Mouse (Mus musculus): Measurements from ENCODE around the gene Als2cr12.
A peak's percentile ranks its signal among the peaks of the same experiment; 100 is the strongest.
"Not testable (repeated sequence)": the region's sequence is repeated elsewhere in the genome, so short reads cannot be mapped to it uniquely, and the experiment has no call there.

The Als2cr12 gene

DNA sequence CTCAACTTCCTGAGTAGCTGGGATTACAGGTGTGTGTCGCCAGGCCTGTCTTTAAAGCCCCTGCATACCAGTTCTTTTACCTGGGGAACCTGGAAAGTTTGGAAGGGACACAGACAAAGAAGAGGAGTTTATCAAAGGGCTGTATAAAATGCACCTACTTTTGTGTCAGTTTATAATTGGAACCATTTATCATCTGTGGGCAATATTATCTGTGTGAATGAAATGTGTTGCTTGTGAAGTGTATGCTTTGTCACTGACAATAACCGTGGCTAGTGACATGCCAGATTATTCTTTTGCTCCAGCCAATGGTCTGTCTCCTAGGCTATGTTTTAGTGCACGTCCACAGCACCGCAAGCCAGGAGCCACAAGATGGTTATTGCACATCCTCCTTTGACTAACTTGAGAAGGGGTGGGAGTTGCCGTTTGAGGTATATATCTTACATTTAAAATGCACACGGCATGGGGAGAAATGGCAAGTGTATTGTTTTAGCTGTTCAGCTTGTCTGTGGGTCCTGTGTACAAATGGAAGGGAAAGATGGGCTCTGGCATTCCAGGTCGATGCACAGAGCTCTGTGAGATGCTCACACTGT lies 23.7 kb upstream of the Als2cr12 start:
- no peak for DNase-seq (ENCODE audit: low read depth in 2 of 2, low spot score in 2 of 2)

DNA sequence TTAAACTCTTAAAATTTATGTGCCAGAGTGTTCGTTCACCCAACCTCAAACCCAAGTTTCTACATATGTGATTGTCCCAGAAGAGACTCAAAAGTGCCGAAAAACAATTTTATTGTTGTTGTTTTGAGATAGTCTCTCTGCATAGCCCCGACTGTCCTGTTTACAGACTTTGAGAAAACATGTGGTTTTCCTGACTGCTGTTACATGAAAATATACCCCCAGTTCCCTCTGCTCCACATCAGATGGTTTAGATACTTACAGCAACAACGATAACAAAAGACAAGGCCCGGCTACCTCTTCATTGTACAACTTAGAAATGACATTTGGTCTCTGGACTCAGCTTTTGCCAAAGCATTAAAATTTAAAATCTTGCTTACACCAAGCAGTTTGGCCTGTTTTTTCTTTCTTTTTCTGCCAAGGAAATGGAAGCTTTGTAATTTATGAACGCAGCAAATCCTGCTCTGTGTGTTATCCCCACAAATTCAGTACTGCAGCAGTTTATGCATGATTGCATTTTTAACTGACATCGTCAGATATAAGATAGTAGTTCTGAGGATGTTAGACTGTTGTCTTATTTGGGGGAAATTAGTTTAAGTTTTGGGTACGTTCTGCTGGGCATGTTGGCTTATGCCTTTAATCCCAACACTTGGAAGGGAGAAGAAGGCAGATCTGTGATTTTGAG lies 21.9 kb upstream of the Als2cr12 start:
- DNase-seq (ENCODE audit: low read depth in 2 of 2, low spot score in 2 of 2), result no peak

- DNase-seq (ENCODE audit: low read depth in 2 of 2, low spot score in 2 of 2), result no peak
These were observed 21.1 kb upstream of the Als2cr12 start for GRCm38 (mm10) chr1:58716883-58717220.

DNA sequence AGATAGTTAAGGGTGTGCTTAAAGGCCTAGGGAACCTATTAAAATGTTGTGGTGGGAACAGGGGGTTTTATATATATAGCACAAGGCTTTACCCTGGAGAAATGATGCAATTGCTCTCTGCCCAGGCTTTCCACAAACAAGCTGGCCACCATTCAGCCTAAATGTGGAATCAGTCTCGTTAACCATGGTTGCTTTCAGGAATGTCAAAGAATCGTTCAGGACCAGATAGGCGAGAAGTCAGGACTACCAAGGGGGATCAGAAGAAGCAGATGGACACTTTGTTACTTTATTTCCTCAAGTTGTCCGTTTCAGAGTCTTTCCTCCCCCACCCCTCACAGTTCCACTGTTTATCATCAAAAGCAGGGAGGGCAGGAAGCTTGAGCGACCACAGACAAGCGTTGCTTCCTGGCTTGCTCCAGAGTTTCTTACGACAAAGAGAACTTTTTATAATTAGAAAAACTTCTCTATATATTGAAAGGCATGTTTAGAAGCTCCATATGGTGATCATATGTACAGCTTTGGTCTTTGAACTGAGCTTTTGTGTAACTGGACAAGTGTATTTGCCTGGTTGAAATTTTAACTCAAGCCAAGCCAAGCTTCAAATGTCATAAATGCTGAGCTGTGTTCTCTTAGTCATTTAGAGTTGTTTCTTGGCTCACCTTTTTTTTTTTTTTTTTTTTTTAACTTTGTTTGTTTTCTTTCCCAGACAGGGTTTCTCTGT lies 20.5 kb upstream of the Als2cr12 start:
- DNase-seq (ENCODE audit: low read depth in 2 of 2, low spot score in 2 of 2), result no peak

DNA sequence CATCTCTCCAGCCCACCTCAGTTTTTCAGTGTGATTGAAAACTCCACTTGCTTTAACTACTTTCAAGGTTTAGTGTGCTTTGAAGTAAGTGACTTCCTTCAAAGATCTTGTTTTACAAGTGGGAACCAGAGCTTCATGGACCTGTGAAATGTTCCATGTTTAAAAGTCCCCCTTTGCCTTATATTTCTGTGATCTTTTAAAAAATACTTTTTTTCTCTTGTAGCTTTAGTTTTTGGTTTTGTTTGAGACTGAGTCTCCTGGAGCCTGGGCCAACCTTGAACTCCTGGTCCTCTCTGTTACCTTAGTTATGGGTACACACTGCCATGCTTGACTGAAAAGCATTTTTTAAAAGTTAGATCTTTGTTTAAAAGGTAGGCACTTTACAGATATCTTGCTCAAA lies 19.7 kb upstream of the Als2cr12 start:
- DNase-seq (ENCODE audit: low read depth in 2 of 2, low spot score in 2 of 2), result no peak

GRCm38 (mm10) chr1:58714361-58714760 lies 18.6 kb upstream of the Als2cr12 start:
- no peak for DNase-seq (ENCODE audit: low read depth in 2 of 2, low spot score in 2 of 2)

DNA sequence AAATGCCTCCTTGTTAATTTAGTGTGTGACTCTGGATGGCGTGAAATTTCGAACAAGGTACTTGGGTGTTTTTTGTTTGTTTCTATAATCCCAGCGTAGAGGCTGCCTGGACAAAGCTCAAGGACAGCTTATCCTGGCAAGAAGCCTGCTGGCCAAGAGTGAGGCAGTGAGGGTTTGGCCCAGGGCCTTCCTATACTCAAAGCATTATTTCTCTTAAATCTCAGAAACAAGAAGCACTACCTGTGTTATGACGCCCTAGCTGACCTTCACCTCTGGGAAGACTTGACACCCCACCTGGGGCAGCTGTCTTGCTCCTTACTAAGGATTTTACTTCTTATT lies 18.1 kb upstream of the Als2cr12 start:
- no peak for DNase-seq (ENCODE audit: low read depth in 2 of 2, low spot score in 2 of 2)

DNA sequence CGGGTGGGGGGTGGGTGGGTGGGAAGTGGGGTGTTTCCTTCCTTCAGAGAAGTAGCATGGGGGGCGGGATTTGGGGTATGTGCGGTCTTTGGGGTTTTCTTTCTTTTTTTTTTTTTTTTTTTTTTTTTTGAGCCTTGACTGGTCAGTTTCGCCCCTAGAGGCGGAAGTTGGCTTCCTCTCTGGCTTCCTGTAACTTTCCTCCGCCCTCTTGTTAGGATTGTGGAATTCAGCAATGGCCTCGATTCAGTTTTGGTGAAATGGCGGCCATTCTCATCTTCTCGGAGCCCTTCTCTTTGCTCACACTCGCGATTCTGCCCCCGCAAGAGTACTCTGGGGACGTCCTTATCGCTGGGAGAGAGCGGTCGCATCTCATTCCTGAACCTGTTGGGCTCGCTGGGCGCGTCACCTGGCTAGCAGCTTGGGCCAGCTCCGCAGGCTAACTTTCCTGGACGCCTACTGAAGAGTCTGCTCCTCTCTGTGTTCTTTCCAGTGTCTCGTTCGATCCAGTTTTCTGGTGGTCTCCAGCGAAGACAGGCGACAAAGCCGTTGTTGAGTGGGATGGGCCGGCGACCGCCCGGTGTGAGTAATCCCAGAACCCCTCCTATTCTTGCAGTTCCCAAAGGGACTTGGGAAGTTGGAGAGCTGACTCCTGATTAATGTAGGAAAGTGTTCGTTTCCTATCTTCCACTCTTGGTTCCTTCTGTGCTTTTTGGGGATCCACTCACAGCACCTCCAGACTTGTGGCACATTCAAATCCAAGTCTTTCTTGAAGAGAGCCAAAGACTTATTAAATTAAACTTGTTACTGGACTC lies 17.5 kb upstream of the Als2cr12 start:
- peak in 1 of 2 experiments; percentile 34 for DNase-seq (ENCODE audit: low read depth in 2 of 2, low spot score in 2 of 2)

DNA sequence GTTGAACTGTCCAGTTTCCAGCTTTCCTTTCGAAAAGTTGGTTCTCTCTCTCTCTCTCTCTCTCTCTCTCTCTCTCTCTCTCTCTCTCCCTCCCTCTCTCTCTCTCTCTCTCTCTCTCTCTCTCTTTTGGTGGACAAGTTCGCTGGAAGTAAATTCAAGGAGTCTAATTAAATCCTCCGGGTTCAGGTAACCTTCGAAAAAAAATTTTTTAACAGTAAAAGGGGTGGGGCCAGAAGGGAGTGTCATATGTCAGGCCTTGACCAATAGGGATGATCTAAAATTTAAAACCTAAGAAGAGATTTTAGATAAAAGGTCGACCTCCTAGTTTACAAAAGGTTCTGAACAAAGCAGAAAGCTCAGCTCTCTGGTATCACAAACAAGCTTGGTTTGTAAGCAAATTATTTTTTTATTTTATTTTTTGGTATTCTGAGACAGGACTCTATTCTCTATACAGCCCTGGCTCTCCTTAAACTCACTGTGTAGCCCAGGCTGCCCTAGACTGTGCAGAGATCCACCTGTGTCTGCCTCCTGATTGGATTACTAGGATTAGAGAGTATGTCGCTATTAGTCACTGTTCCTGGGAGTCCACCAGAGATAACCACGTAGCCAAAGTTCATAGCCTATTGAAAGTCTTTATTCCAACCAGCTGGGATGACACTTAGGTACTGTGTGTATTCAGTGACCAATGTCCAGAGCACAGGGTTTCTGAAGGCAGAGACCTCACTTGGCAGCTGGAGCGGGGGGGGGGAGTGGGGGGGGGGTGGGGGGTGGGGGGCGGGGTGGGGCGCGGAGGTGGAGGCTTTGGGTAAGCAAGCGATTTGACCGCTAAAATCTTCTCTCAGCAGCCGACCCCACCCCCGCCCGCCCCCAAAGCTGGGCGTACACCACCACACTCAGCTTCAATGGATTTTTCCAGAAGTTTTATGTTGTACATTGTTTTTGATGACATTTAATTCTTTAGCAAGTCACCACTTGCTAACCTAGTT lies 16.6 kb upstream of the Als2cr12 start:
- DNase-seq (ENCODE audit: low read depth in 2 of 2, low spot score in 2 of 2), result peak; percentile 37 to 64

- DNase-seq (ENCODE audit: low read depth in 2 of 2, low spot score in 2 of 2), result peak; percentile 58 to 64
These were observed 15.7 kb upstream of the Als2cr12 start, which contains the start of gene Cflar for GRCm38 (mm10) chr1:58711365-58712016. TSS of gene Cflar (plus strand) at chr1:58711508.

DNA sequence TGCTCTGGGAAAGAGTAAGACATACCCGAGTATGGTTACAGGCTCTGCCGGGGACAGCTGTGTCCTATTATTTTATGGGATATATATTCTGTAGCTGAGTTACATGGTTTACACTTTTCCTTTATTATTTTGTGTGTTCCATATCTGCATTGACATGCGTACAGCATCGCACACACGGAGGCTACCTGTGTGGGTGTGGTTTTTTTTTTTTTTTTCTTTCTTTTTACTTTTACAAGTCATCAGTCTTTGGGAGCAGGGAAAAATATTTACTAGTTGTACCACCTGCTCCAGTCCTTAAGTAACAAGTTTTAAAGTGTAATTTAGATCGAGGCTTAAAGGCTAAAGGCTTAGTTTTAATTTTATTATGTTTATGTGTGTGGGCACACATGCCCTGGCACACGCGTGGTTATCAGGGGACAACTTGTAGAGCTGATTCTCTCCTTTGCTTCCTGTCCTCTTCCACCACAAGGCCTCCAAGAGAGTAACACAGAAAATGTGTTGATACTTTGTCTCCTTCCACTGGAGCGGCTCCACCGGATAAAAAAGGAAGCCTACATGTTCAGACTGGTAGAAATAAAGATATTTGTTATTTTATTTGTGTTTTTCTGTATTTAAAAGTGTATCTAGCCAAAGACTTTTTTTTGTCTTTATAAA lies 15.0 kb upstream of the Als2cr12 start:
- no peak for DNase-seq (ENCODE audit: low read depth in 2 of 2, low spot score in 2 of 2)

GRCm38 (mm10) chr1:58710043-58710442 lies 14.3 kb upstream of the Als2cr12 start:
- DNase-seq (ENCODE audit: low read depth in 2 of 2, low spot score in 2 of 2), result not testable (repeated sequence)

- DNase-seq (ENCODE audit: low read depth in 2 of 2, low spot score in 2 of 2), result not testable (repeated sequence)
These were observed 4.9 kb upstream of the Als2cr12 start for GRCm38 (mm10) chr1:58700580-58701162.

DNA sequence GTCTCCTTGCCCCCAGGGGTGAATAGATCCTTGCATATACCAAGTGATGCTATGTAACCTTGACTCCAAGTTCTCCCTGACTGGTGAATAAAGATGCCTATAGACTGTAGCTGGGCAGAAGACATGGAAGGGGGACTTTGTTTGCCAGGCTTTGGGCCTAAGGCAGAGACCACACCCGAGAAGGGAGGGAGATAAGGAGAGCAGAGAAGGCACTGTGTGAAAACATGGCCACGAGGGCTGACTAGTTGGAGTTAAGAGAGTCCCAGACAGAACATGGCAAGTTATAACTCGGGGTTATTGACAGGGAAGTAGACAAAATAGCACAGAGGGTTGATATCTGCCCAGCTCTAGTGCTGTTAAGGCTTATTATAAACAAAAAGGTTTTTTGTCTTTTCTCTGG lies 4.2 kb upstream of the Als2cr12 start:
- DNase-seq (ENCODE audit: low read depth in 2 of 2, low spot score in 2 of 2), result no peak

GRCm38 (mm10) chr1:58698781-58699180 lies 3.0 kb upstream of the Als2cr12 start:
- no peak for DNase-seq (ENCODE audit: low read depth in 2 of 2, low spot score in 2 of 2)

GRCm38 (mm10) chr1:58697607-58698006 lies 1.8 kb upstream of the Als2cr12 start:
- not testable (repeated sequence) for DNase-seq (ENCODE audit: low read depth in 2 of 2, low spot score in 2 of 2)

DNA sequence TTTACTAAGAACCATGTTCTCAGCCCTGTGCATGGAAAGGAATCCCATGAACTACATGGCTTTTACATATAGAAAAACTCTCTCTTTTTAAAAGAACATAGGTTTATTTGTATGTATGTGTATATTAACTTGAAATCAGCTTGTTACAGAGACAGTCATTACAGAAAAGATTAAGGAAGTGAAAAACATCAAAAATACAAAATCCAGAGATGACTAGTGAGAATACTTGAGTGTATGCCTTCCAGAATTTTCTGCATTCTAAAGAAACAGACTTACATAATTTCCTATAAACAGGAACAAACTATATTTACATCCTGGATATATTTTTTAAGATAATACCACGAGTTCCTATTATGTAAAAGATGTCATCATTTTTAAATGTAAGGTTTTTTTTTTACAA lies 2.1 kb downstream of the Als2cr12 start:
- DNase-seq (ENCODE audit: low read depth in 2 of 2, low spot score in 2 of 2), result no peak

- DNase-seq (ENCODE audit: low read depth in 2 of 2, low spot score in 2 of 2), result not testable (repeated sequence)
These were observed 4.1 kb downstream of the Als2cr12 start for GRCm38 (mm10) chr1:58691718-58692117.

Data from CD8-positive naive resting alpha-beta T cell, adult 2 months (primary cell).